Mouse (Mus musculus): ENCODE results near the gene Scn1a. TPM values are rescaled to one million over a fixed set of nuclear protein-coding genes. Genes with fewer than 3 reads are reported as not detected.

Scn1a gene
- total and polyA plus RNA-seq, 3 experiments, result 0.05 TPM; not detected in 2

- Histone ChIP-seq H3K9me3 (replicated peaks; ENCODE audit: low read length) (peaks cover 3% of the 10 kb centered on the region), H3K9ac (ENCODE audit: insufficient read depth, low read depth) (no peak overlapping the region), H3K4me3 (replicated peaks in 1 of 3; ENCODE audit: low read depth in 2 of 3, low read length in 2 of 3, poor library complexity in 1 of 3) (no peak overlapping the region), H3K4me1 (ENCODE audit: control insufficient read depth in 1 of 2, insufficient read depth in 2 of 2) (no peaks in the 10 kb centered on the region), H3K27me3 (replicated peaks) (no peaks in the 10 kb centered on the region), H3K4me2 (ENCODE audit: insufficient read depth, low read depth, poor library complexity, severe bottlenecking) (no peak overlapping the region), H3K79me2 (replicated peaks; ENCODE audit: control insufficient read depth, extremely low read depth, insufficient read depth, poor library complexity, severe bottlenecking) (no peaks in the 10 kb centered on the region), H3K27ac (ENCODE audit: insufficient read depth, low read depth) (no peak overlapping the region), H3K36me3 (replicated peaks in 1 of 2; ENCODE audit: control insufficient read depth in 1 of 2, insufficient read depth in 1 of 2, low read length in 1 of 2) (no peaks in the 10 kb centered on the region)
- TF ChIP-seq MEF2A (IDR thresholded peaks at IDR 0.05; ENCODE audit: borderline replicate concordance, low read depth, low read length) (no peak), CHD2 (IDR thresholded peaks at IDR 0.05; ENCODE audit: low read length) (no peak), MYC (IDR thresholded peaks at IDR 0.05; ENCODE audit: low read depth, low read length) (no peak), E2F4 (IDR thresholded peaks at IDR 0.05; ENCODE audit: insufficient replicate concordance, low read depth, low read length) (no peak), ZC3H11A (IDR thresholded peaks at IDR 0.05; ENCODE audit: low read depth, low read length) (no peak), GABPA (IDR thresholded peaks at IDR 0.05; ENCODE audit: insufficient replicate concordance, low read depth, low read length) (no peak), MAFK (IDR thresholded peaks at IDR 0.05; ENCODE audit: insufficient replicate concordance, low read length) (no peak), PAX5 (IDR thresholded peaks at IDR 0.05; ENCODE audit: low read length) (no peak), KAT2A (IDR thresholded peaks at IDR 0.05; ENCODE audit: insufficient replicate concordance, low read length) (no peak)
- no peak for DNase-seq (ENCODE audit: extremely low read depth)
- in situ Hi-C loops (cut with MboI; ENCODE audit: low pct_ligation_motif_present, low pct_unique_long_range_greater_than_20kb, low sequenced_read_pairs), result no loop called here
- dilution Hi-C loops (cut with MboI; ENCODE audit: extremely low pct_ligation_motif_present, extremely low pct_unique_long_range_greater_than_20kb, low sequenced_read_pairs), result no loop called here
Observed at GRCm38 (mm10) chr2:66392586-66392985, 48.1 kb downstream of the Scn1a start.

DNA sequence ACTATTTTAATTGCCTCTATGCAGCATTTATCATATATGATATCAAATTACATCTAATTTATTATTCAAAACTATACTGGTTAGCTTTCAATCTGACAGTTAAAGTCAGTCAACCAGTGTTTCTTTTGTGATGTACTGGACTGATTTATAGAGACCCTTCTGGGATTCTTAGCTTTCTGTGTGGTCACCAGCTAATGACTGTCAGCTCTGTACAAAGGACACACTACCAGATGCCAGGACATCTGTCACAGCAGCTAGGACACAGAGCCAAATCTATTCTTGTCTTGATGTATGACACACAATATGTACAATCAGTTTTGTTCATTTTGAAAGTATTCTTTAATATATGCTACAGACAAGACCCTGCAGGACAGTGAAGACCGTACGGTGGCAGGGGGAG is 72.7 kb downstream of the Scn1a start:
- Histone ChIP-seq H3K4me1 (ENCODE audit: control insufficient read depth in 1 of 2, insufficient read depth in 2 of 2) (no peaks in the 10 kb centered on the region), H3K27me3 (replicated peaks) (no peaks in the 10 kb centered on the region), H3K79me2 (replicated peaks; ENCODE audit: control insufficient read depth, extremely low read depth, insufficient read depth, poor library complexity, severe bottlenecking) (no peaks in the 10 kb centered on the region), H3K9me3 (replicated peaks; ENCODE audit: low read length) (no peaks in the 10 kb centered on the region), H3K4me3 (replicated peaks in 1 of 3; ENCODE audit: low read depth in 2 of 3, low read length in 2 of 3, poor library complexity in 1 of 3) (no peak overlapping the region), H3K27ac (ENCODE audit: insufficient read depth, low read depth) (no peak overlapping the region), H3K36me3 (replicated peaks in 1 of 2; ENCODE audit: control insufficient read depth in 1 of 2, insufficient read depth in 1 of 2, low read length in 1 of 2) (no peaks in the 10 kb centered on the region), H3K4me2 (ENCODE audit: insufficient read depth, low read depth, poor library complexity, severe bottlenecking) (no peak overlapping the region), H3K9ac (ENCODE audit: insufficient read depth, low read depth) (no peak overlapping the region)
- TF ChIP-seq ETS1 (conservative IDR thresholded peaks at IDR 0.05; ENCODE audit: low read depth, low read length) (no peak), NRF1 (IDR thresholded peaks at IDR 0.05; ENCODE audit: low read depth, low read length) (no peak), RAD21 (IDR thresholded peaks at IDR 0.05; ENCODE audit: low read depth, low read length) (no peak), UBTF (IDR thresholded peaks at IDR 0.05; ENCODE audit: low read depth, low read length) (no peak), MAX (IDR thresholded peaks at IDR 0.05; ENCODE audit: low read length) (no peak)
- in situ Hi-C loops (cut with MboI; ENCODE audit: low pct_ligation_motif_present, low pct_unique_long_range_greater_than_20kb, low sequenced_read_pairs), result no loop called here
- DNase-seq (ENCODE audit: extremely low read depth), result no peak
- dilution Hi-C loops (cut with MboI; ENCODE audit: extremely low pct_ligation_motif_present, extremely low pct_unique_long_range_greater_than_20kb, low sequenced_read_pairs), result no loop called here

DNA sequence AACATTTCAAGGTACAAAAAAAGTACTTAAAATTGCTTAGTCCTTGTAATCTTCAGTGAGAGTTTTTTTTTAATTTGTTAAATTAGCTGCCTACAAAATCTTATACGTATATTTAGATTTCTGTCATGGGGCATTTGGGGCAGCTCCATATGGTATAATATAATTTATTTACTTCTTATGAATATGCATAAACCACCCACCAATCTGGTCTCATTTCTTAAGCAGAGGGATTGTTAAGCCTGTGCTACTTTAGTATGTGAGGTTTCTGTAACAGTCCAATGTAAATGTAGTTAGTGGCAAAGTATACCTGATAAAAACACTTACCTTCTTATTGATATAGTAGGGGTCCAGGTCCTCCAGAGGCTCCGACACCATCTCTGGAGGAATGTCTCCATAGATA is 90.0 kb downstream of the Scn1a start:
- TF ChIP-seq ZC3H11A (IDR thresholded peaks at IDR 0.05; ENCODE audit: low read depth, low read length) (no peak), POLR2A (IDR thresholded peaks at IDR 0.05; ENCODE audit: low read depth, low read length) (no peak)
- H3K4me2 ChIP-seq (ENCODE audit: insufficient read depth, low read depth, poor library complexity, severe bottlenecking), result no peak overlapping the region
- no peaks in the 10 kb centered on the region for H3K27me3 ChIP-seq (replicated peaks)
- in situ Hi-C loops (cut with MboI; ENCODE audit: low pct_ligation_motif_present, low pct_unique_long_range_greater_than_20kb, low sequenced_read_pairs) (no loop called here), dilution Hi-C loops (cut with MboI; ENCODE audit: extremely low pct_ligation_motif_present, extremely low pct_unique_long_range_greater_than_20kb, low sequenced_read_pairs) (no loop called here)
- no peak overlapping the region for H3K27ac ChIP-seq (ENCODE audit: insufficient read depth, low read depth)
- H3K9me3 ChIP-seq (replicated peaks; ENCODE audit: low read length), result peaks cover 4% of the 10 kb centered on the region
- H3K9ac ChIP-seq (ENCODE audit: insufficient read depth, low read depth), result no peak overlapping the region
- H3K4me1 ChIP-seq (ENCODE audit: control insufficient read depth in 1 of 2, insufficient read depth in 2 of 2), result no peaks in the 10 kb centered on the region
- no peak overlapping the region for H3K4me3 ChIP-seq (replicated peaks in 1 of 3; ENCODE audit: low read depth in 2 of 3, low read length in 2 of 3, poor library complexity in 1 of 3)
- H3K79me2 ChIP-seq (replicated peaks; ENCODE audit: control insufficient read depth, extremely low read depth, insufficient read depth, poor library complexity, severe bottlenecking), result no peaks in the 10 kb centered on the region
- DNase-seq (ENCODE audit: extremely low read depth), result no peak
- H3K36me3 ChIP-seq (replicated peaks in 1 of 2; ENCODE audit: control insufficient read depth in 1 of 2, insufficient read depth in 1 of 2, low read length in 1 of 2), result no peaks in the 10 kb centered on the region
